Mouse (Mus musculus) brain, embryonic 14.5 days (tissue): ENCODE results near the gene Tesc. TPM values are rescaled to one million over a fixed set of nuclear protein-coding genes. Genes with fewer than 3 reads are reported as not detected.
A peak's percentile ranks its signal among the peaks of the same experiment; 100 is the strongest.

ENCODE experiments used
- DNase-seq: peaks from one replicate; pipeline ENCODE4 v3.0.0-alpha.2; 2011; ENCODE audit warnings: low read depth
- CTCF ChIP-seq: fragments of 200-500 bp; IDR thresholded peaks from 2 replicates; pipeline ENCODE4 v1.5.1; 2012; ENCODE audit warnings: inconsistent platforms, mild to moderate bottlenecking, moderate library complexity, borderline replicate concordance; ENCODE audit not compliant: insufficient read depth, insufficient read length; ENCODE audit errors: extremely low read depth
- POLR2A ChIP-seq: fragments of 200-500 bp; IDR thresholded peaks from 2 replicates; pipeline ENCODE4 v1.6.1; 2012; ENCODE audit warnings: mild to moderate bottlenecking, inconsistent platforms, borderline replicate concordance; ENCODE audit not compliant: poor library complexity, insufficient read depth, insufficient read length, severe bottlenecking; ENCODE audit errors: extremely low read depth
- polyA plus RNA-seq: library from polyadenylated mRNA; depleted of rRNA; stranded (reverse); fragments of >200 nt; gene quantifications from 2 replicates; pipeline ENCODE4 v1.2.3, GENCODE M21; 2012

Gene Tesc
- polyA plus RNA-seq, 1 experiment = 3.0 TPM

GRCm38 (mm10) chr5:118063181-118063621 is 35.7 kb downstream of the Tesc start:
- TF ChIP-seq POLR2A (no peak), CTCF (no peak)
- DNase-seq = no peak

DNA sequence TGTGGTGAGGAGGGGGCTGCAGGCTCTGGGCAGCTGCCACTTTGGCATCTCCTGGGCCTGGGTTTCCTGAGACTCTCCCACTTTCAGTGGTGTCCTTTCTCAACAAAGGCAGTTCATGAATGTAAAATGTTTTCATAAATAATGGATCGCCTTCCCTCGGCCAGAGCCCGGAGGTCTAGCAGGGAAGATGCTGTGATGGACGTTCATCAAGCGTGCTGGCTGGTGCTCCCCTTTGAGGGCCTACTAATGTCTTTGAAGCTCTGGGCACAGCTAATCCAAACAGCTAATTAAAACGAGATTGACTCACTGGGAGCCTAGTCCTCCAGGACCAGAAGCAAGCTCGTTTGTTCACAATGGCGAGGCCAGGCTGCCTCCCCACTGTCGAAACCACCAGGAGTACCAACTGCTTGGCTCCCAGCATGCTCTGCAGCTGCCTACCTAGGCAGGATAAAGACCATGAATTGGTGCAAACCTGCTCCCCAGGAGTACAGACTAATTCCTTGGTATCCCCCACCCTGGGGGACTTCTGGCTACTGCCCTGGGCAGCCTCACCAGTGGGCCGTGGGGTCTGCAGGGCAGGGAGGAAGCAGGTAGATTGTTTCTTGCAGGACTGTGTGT is 36.9 kb downstream of the Tesc start:
- DNase-seq = peak; percentile 91
- TF ChIP-seq POLR2A = no peak
- no peak for TF ChIP-seq CTCF

- no peak for DNase-seq
- no peak for TF ChIP-seq CTCF
- no peak for TF ChIP-seq POLR2A
These were observed 38.1 kb downstream of the Tesc start for GRCm38 (mm10) chr5:118065516-118066255.

DNA sequence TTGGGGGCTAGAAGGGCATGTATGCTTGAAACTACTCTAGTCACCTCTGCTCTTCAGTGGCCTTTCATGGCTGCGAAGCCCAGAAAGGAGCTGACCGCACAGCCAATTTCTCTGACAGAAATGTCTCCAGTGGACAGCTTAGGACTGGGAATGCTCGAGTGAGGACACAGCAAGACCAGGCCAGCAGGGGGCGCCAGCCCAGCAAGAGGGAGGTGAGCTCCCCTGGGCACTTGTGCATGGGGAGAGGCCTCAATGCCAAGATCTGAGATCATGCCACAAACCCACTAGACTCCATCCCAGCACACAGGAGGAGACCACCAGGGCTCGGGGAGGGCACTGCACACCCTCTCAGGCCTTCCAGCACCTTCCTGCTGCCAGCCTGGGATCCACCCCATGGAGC is 39.3 kb downstream of the Tesc start:
- TF ChIP-seq CTCF (peak; percentile 78), POLR2A (no peak)
- DNase-seq = peak; percentile 64

GRCm38 (mm10) chr5:118067572-118067971 is 40.0 kb downstream of the Tesc start:
- TF ChIP-seq CTCF = no peak
- no peak for TF ChIP-seq POLR2A
- no peak for DNase-seq

DNA sequence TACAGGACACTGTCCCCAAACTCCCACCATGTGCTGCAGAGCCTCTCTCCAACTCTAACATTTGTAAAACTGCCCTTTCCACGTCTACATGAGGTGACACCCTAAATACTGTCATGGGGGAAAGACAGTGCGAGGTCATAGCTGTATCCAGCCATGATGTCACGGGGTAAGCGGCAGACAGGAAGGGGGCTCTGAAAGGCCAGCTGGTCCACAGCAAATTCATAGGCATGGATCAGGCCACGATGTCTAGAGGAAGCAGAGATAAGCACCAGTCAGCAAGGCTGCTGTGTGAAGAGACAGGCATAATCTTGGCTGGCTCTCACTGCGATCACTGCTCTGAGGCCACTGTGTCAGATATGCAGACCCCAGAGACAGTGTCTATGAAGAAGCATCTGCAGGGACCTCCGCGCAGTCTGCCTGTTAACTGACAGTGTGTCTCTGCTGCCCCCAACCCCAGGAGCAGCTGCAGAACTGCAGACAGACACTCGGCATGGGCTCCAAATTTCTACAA is 40.5 kb downstream of the Tesc start:
- no peak for TF ChIP-seq POLR2A
- TF ChIP-seq CTCF = no peak
- DNase-seq = no peak

DNA sequence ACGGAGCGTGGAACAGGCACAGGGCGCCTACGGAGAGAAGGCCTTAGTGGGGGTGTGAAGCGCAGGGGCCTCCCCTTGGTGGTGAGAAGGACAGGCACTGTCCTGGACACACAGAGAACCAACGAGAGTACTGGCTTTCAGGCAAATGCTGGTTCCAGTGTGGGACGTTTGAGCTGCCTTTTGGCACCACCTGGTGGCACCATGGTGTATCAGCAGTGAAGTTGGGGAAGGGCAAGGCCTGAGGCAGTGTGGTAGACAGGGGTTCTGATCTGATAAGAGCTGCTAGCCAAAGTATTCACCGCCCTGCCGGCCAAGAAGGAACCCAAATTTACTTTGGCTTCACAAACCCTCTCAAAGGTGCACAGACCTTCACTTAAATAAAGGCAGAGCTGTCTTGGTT is 41.8 kb downstream of the Tesc start:
- TF ChIP-seq POLR2A = no peak
- TF ChIP-seq CTCF = peak; percentile 94
- peak; percentile 84 for DNase-seq

GRCm38 (mm10) chr5:118071766-118072165 is 44.2 kb downstream of the Tesc start:
- no peak for TF ChIP-seq POLR2A
- no peak for TF ChIP-seq CTCF
- no peak for DNase-seq

GRCm38 (mm10) chr5:118073213-118073773 is 45.8 kb downstream of the Tesc start:
- peak; percentile 93 for DNase-seq
- TF ChIP-seq POLR2A = no peak
- no peak for TF ChIP-seq CTCF

- peak; percentile 91 for DNase-seq
- TF ChIP-seq CTCF = peak; percentile 29; the same call in 1 of the 2 replicates
- TF ChIP-seq POLR2A = no peak
These were observed 49.4 kb downstream of the Tesc start for GRCm38 (mm10) chr5:118076721-118077592.

DNA sequence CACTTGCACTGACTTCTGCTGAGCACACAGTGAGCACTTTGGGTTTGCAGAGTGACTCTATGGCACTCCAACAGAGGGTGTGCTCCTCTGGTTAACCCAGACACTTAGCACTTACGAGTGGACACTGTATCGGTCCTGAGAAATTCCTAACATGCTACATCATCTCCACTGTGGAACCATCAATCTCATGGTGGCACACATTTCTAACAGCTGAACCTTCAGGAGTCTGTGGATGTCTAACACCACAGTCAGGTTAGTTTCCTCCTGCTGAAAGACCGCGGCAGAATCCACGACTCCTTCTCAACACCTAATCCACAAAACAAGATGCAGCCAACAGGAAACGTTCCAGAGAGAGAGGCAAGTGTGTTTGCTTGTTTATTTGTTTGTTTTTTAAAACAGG is 51.0 kb downstream of the Tesc start:
- no peak for DNase-seq
- TF ChIP-seq POLR2A (no peak), CTCF (no peak)

GRCm38 (mm10) chr5:118079354-118079753 is 51.8 kb downstream of the Tesc start:
- DNase-seq = peak; percentile 78
- no peak for TF ChIP-seq CTCF
- TF ChIP-seq POLR2A = no peak
